Mouse (Mus musculus) heart, adult 2 months (tissue): ENCODE results near the gene Ksr2.

Experiments
- CTCF ChIP-seq: fragments of 200-600 bp; IDR thresholded peaks from 2 replicates; pipeline ENCODE4 v1.8.1; 2022; ENCODE audit warnings: antibody characterized with exemption, mild to moderate bottlenecking, moderate library complexity
- EP300 ChIP-seq: fragments of 200-500 bp; IDR thresholded peaks from 2 replicates; pipeline ENCODE4 v1.6.1; 2011; ENCODE audit warnings: low read depth, low read length, control low read depth; ENCODE audit not compliant: insufficient read depth
- POLR2A ChIP-seq: fragments of 200-500 bp; IDR thresholded peaks from 2 replicates; pipeline ENCODE4 v1.6.1; 2011; ENCODE audit warnings: mild to moderate bottlenecking, low read depth, low read length, control low read depth; ENCODE audit not compliant: insufficient read depth

- TF ChIP-seq CTCF (no peak), EP300 (no peak), POLR2A (no peak)
These were observed 55.8 kb downstream of the Ksr2 start for GRCm38 (mm10) chr5:117469572-117469971.
